Mouse (Mus musculus) heart, postnatal 14 days (tissue): ENCODE data around the gene Coch. TPM values are rescaled to one million over a fixed set of nuclear protein-coding genes. Genes with fewer than 3 reads are reported as not detected.
"Not testable (repeated sequence)": the region's sequence is repeated elsewhere in the genome, so short reads cannot be mapped to it uniquely, and the experiment has no call there.

ENCODE experiments used
- DNase-seq, 2 experiments: peaks; one replicate each; pipeline ENCODE4 v3.0.0; 2021 to 2022
- intact Hi-C: fragments of 180-260 bp; cut with DNase I; formaldehyde crosslinking; loops from one replicate; pipeline ENCODE4 v1.15.1; 2025
- total RNA-seq, 2 experiments: library from RNA; stranded (reverse); gene quantifications; 2 replicates each; pipeline ENCODE4 v1.2.3; 2021

The Coch gene
- total RNA-seq, 2 experiments from 2014 or later = 0.15 to 0.17 TPM

- DNase-seq = no peak
- intact Hi-C loops = no loop called here
Measured at GRCm38 (mm10) chr12:51636689-51637470, 43.7 kb downstream of the Coch start.

DNA sequence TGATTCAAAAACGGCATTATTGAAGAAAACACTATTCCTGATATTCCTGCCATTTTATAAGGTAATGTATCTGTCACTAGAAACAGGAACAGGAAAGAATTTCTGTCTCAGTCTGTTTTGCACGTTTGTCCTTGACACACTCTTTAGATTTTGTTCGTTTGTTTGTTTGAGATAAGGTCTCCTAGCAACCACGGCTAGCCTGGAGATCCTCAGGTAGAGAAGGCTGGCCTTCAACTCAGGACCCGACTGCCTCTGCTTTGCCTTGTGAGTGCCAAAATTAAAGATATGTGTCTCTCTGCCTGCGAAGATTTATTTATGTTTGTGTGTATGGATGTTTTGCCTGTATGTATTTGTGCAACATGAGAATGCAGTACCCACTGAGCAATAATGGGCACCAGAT is 48.7 kb downstream of the Coch start:
- no peak for DNase-seq
- intact Hi-C loops = no loop called here

DNA sequence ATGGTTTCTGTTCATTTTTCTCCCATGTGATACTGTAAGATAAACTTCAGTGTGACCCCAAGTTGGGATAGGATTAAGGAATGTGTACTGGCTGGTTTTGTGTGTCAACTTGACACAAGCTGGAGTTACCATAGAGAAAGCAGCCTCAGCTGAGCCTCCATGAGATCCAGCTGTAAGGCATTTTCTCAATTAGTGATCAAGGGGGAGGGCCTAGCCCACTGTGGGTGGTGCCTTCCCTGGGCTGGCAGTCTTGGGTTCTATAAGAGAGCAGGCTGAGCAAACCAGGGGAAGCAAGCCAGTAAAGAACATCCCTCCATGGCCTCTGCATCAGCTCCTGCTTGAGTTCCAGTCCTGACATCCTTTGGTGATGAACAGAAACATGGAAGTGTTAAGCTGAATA is 56.3 kb downstream of the Coch start:
- intact Hi-C loops, DNase-seq: not testable (repeated sequence)

Other genes with a start within 250 kb of the Coch start
- 1 to 10 TPM; 5.2 to 5.5 TPM for gene G2e3, start 245.3 kb upstream of the Coch start, total RNA-seq
- 10 to 100 TPM; 26.2 to 27.6 TPM for gene Scfd1, start 215.8 kb upstream of the Coch start, total RNA-seq
- gene Ap4s1, start 97.7 kb downstream of the Coch start, total RNA-seq = 10 to 100 TPM; 43.4 to 43.8 TPM
- 10 to 100 TPM; 87.4 to 93.9 TPM for gene Strn3, start 98.6 kb downstream of the Coch start, total RNA-seq
- gene Hectd1, start 236.2 kb downstream of the Coch start, total RNA-seq = 10 to 100 TPM; 85.9 to 89.6 TPM